20 mouse cellular contexts compared by ENCODE assay signal in the genomic region with DNA sequence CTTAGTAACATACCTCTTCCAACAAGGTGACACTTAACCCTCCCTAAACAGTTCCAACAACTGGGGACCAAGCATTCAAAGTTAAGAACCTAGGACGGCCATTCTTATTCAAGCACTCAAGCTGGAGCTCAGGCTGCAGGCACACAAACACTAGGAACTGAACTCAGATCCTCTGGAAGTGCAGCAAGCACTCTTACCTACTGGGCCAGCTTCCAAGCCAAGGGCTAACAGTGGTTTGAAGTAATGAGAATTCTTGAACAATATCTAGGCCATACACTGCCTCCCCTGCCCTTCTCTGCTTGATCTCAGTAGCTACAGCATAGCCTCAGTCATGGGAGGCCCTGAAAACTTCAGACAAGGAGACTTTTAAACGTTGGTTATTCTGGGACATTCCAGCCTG. TPM values are rescaled to one million over a fixed set of nuclear protein-coding genes. Genes with fewer than 3 reads are reported as not detected.
DNase-seq lines count a peak whose midpoint lies in the region; ATAC-seq and TF ChIP-seq lines count a peak whose summit lies in the region.
"Had no signal": no experiment of that assay in that cellular context is flagged by ENCODE, and none has a peak within 500 bp of the region (broad histone marks: within the 10 kb centered on the region; RNA-seq: fewer than 3 reads in every experiment).

No protein-coding gene starts in this region.

- H3K4me1 ChIP-seq in limb, embryonic 15.5 days: peaks cover 3% of the 10 kb centered on the region; the same call in 1 of the 2 replicates
- no peaks in the 10 kb centered on the region for H3K4me1 ChIP-seq in limb, embryonic 10.5 days
- no peaks in the 10 kb centered on the region for H3K4me1 ChIP-seq in hindbrain, embryonic 12.5 days
- H3K4me1 ChIP-seq in midbrain, embryonic 15.5 days: no peaks in the 10 kb centered on the region
- H3K4me1 ChIP-seq: forebrain, embryonic 13.5 days; intestine, embryonic 15.5 days had no signal

- 49% methylated on average over 2 of the region's 2 CpGs for WGBS in limb, embryonic 15.5 days
- WGBS in limb, embryonic 10.5 days: 84% methylated on average over 2 of the region's 2 CpGs
- 78% methylated on average over 2 of the region's 2 CpGs for WGBS in hindbrain, embryonic 12.5 days
- 72% methylated on average over 2 of the region's 2 CpGs for WGBS in midbrain, embryonic 15.5 days

- peak overlapping the region; percentile 3; the same call in 1 of the 2 replicates for H3K27ac ChIP-seq in limb, embryonic 15.5 days
- no peak overlapping the region for H3K27ac ChIP-seq in limb, embryonic 10.5 days
- no peak overlapping the region for H3K27ac ChIP-seq in hindbrain, embryonic 12.5 days
- H3K27ac ChIP-seq in midbrain, embryonic 15.5 days: no peak overlapping the region
- H3K27ac ChIP-seq: embryonic facial prominence, embryonic 12.5 days; forebrain, embryonic 13.5 days; intestine, embryonic 15.5 days had no signal

- H3K4me3 ChIP-seq in limb, embryonic 15.5 days: no peak overlapping the region
- no peak overlapping the region for H3K4me3 ChIP-seq in limb, embryonic 10.5 days
- no peak overlapping the region for H3K4me3 ChIP-seq in myocyte
- H3K4me3 ChIP-seq in hindbrain, embryonic 12.5 days: no peak overlapping the region
- no peak overlapping the region for H3K4me3 ChIP-seq in midbrain, embryonic 15.5 days
- H3K4me3 ChIP-seq: embryonic facial prominence, embryonic 12.5 days; forebrain, embryonic 13.5 days; heart, embryonic 12.5 days; intestine, embryonic 15.5 days had no signal

- H3K27me3 ChIP-seq in limb, embryonic 15.5 days: no peaks in the 10 kb centered on the region
- H3K27me3 ChIP-seq in limb, embryonic 10.5 days (ENCODE audit: low read depth, poor library complexity, severe bottlenecking): no peaks in the 10 kb centered on the region
- no peaks in the 10 kb centered on the region for H3K27me3 ChIP-seq in myocyte (ENCODE audit: control insufficient read depth, insufficient read depth, insufficient read length)
- no peaks in the 10 kb centered on the region for H3K27me3 ChIP-seq in hindbrain, embryonic 12.5 days
- no peaks in the 10 kb centered on the region for H3K27me3 ChIP-seq in midbrain, embryonic 15.5 days (replicated peaks)
- H3K27me3 ChIP-seq: embryonic facial prominence, embryonic 12.5 days; forebrain, embryonic 13.5 days; heart, embryonic 12.5 days; intestine, embryonic 15.5 days had no signal

- no peak for ATAC-seq in limb, embryonic 15.5 days (ENCODE audit: insufficient number of reproducible peaks, low FRiP score, low TSS enrichment, low read depth)
- ATAC-seq in hindbrain, embryonic 12.5 days (ENCODE audit: low FRiP score): no peak
- no peak for ATAC-seq in midbrain, embryonic 15.5 days (replicated peaks)
- ATAC-seq: forebrain, embryonic 13.5 days; forebrain, postnatal 0 days; hindbrain, embryonic 16.5 days; intestine, embryonic 15.5 days had no signal

- no peaks in the 10 kb centered on the region for H3K36me3 ChIP-seq in limb, embryonic 15.5 days
- no peaks in the 10 kb centered on the region for H3K36me3 ChIP-seq in limb, embryonic 10.5 days
- no peaks in the 10 kb centered on the region for H3K36me3 ChIP-seq in myocyte (ENCODE audit: control insufficient read depth, insufficient read depth)
- no peaks in the 10 kb centered on the region for H3K36me3 ChIP-seq in hindbrain, embryonic 12.5 days
- H3K36me3 ChIP-seq in midbrain, embryonic 15.5 days (replicated peaks): no peaks in the 10 kb centered on the region
- H3K36me3 ChIP-seq: embryonic facial prominence, embryonic 12.5 days; heart, embryonic 12.5 days; intestine, embryonic 15.5 days had no signal

- no peaks in the 10 kb centered on the region for H3K79me2 ChIP-seq in myocyte (ENCODE audit: control insufficient read depth, insufficient read depth)

- H3K9ac ChIP-seq in limb, embryonic 15.5 days: no peak overlapping the region
- H3K9ac ChIP-seq in hindbrain, embryonic 12.5 days: no peak overlapping the region
- H3K9ac ChIP-seq in midbrain, embryonic 15.5 days: no peak overlapping the region
- H3K9ac ChIP-seq: embryonic facial prominence, embryonic 12.5 days; forebrain, embryonic 13.5 days; forebrain, postnatal 0 days; heart, embryonic 12.5 days; intestine, embryonic 15.5 days had no signal

- TF ChIP-seq POLR2A in myocyte (IDR thresholded peaks at IDR 0.05; ENCODE audit: insufficient read length, low read depth): no peak

- no peak overlapping the region for H3ac ChIP-seq in myocyte (ENCODE audit: control insufficient read depth, insufficient read length)

- no peaks in the 10 kb centered on the region for H3K9me3 ChIP-seq in limb, embryonic 15.5 days
- H3K9me3 ChIP-seq in limb, embryonic 10.5 days (replicated peaks): no peaks in the 10 kb centered on the region
- H3K9me3 ChIP-seq in hindbrain, embryonic 12.5 days (replicated peaks): no peaks in the 10 kb centered on the region
- H3K9me3 ChIP-seq in midbrain, embryonic 15.5 days: no peaks in the 10 kb centered on the region
- H3K9me3 ChIP-seq: embryonic facial prominence, embryonic 12.5 days; forebrain, embryonic 13.5 days; heart, embryonic 12.5 days; intestine, embryonic 15.5 days had no signal

- peak; percentile 18 for DNase-seq in adrenal gland, postnatal 10 days
- DNase-seq in adrenal gland, postnatal 4 days (ENCODE audit: low spot score in 2 of 2): no peak
- no peak for DNase-seq in limb, embryonic 10.5 days (ENCODE audit: low spot score)
- DNase-seq in adipocyte (ENCODE audit: low spot score): peak; percentile 60
- DNase-seq: adrenal gland, postnatal 25 days; cerebellum, adult 11 months; cerebellum, adult 8-10 months; cerebellum, postnatal 14 days; embryo, embryonic 11 days; forebrain, postnatal 0 days; gastrocnemius, postnatal 14 days had no signal

- no peak overlapping the region for H3K4me2 ChIP-seq in limb, embryonic 15.5 days
- peak overlapping the region; percentile 54 for H3K4me2 ChIP-seq in myocyte (ENCODE audit: low read depth)
- H3K4me2 ChIP-seq in hindbrain, embryonic 12.5 days (replicated peaks): no peak overlapping the region
- no peak overlapping the region for H3K4me2 ChIP-seq in midbrain, embryonic 15.5 days
- H3K4me2 ChIP-seq: embryonic facial prominence, embryonic 12.5 days; forebrain, embryonic 13.5 days; heart, embryonic 12.5 days; intestine, embryonic 15.5 days had no signal

TF ChIP-seq in myocyte, 11 proteins besides CTCF, POLR2A, EP300 and RAD21:
- TF ChIP-seq SRF (IDR thresholded peaks at IDR 0.05; ENCODE audit: control insufficient read depth, insufficient read length, low read depth) (no peak), E2F4 (IDR thresholded peaks at IDR 0.05; ENCODE audit: insufficient read depth) (no peak), REST (IDR thresholded peaks at IDR 0.05; ENCODE audit: insufficient read depth, insufficient read length) (no peak), USF1 (IDR thresholded peaks at IDR 0.05; ENCODE audit: low read depth) (no peak), POLR2AphosphoS2 (IDR thresholded peaks at IDR 0.05; ENCODE audit: insufficient read length, low read depth) (no peak), TCF3 (IDR thresholded peaks at IDR 0.05; ENCODE audit: insufficient read length, low read depth) (no peak), MYOG (IDR thresholded peaks at IDR 0.05; ENCODE audit: control insufficient read depth in 1 of 3, insufficient read depth in 1 of 3, insufficient read length in 2 of 3, low read depth in 2 of 3) (no peak), CEBPB (IDR thresholded peaks at IDR 0.05; ENCODE audit: insufficient read depth, poor library complexity, severe bottlenecking) (no peak), MAX (IDR thresholded peaks at IDR 0.05; ENCODE audit: low read depth) (no peak), MYOD1 (IDR thresholded peaks at IDR 0.05; ENCODE audit: control insufficient read depth in 1 of 3, insufficient read length in 2 of 3, low read depth in 2 of 3) (no peak), TCF12 (IDR thresholded peaks at IDR 0.05; ENCODE audit: insufficient read depth, poor library complexity, severe bottlenecking) (no peak)

RNA-seq across cellular contexts. Expression of a gene that starts 18.6 kb away (rescaled TPM):
- total RNA-seq in adrenal gland, postnatal 10 days (2021): 10 to 100 TPM; 68.5 to 96.0 TPM
- 100 to 1,000 TPM in 1 of 2 experiments, 10 to 100 TPM in 1; 91.1 to 101 TPM for total RNA-seq in adrenal gland, postnatal 4 days (2021)
- polyA plus RNA-seq in limb, embryonic 15.5 days (2015; fragmentation: Nextera tagmentation; extraction: Ambion mirVana): 99.6 and 100 TPM in 2 replicates
- polyA plus RNA-seq in limb, embryonic 10.5 days (2016; fragmentation: Nextera tagmentation; extraction: Ambion mirVana): 40.2 and 49.0 TPM in 2 replicates
- 13.9 TPM for polyA plus RNA-seq in myocyte (2012; fragmentation: generic; extraction: Trizol)
- 52.0 and 56.0 TPM in 2 replicates for polyA plus RNA-seq in hindbrain, embryonic 12.5 days (2016; fragmentation: Nextera tagmentation; extraction: Ambion mirVana)
- 19.7 and 21.1 TPM in 2 replicates for polyA plus RNA-seq in midbrain, embryonic 15.5 days (2015; fragmentation: Nextera tagmentation; extraction: Ambion mirVana)

Comparison
In these comparisons a context has a peak if more than half of its experiments do, and no peak if none do; other contexts are left out.
1. DNase-seq: peak in adrenal gland, postnatal 10 days (single experiment) and adipocyte (single experiment); none in adrenal gland, postnatal 4 days (0 of 2) and limb, embryonic 10.5 days (single experiment).